Mouse (Mus musculus): ENCODE measurements around the gene Klhl10.

DNA sequence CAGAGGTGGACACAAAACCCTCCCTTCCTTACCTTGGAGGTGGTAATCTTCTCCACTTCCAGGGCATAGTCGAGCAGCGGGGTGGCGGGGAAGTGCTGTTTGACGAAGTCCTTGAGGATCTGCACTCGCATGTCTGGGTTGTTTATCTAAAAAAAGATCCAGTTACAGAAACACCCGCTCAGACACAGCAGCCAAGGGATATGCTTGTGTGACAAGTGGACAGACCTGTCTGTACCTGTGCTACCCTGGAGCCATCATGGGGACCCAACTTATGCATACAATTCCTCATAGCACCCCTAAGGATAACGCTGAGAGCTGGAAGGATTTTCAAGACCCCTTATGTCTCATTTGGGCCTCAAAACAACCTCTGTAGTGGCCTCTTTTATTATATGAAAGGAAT is 37.4 kb downstream of the Klhl10 start:
- TF ChIP-seq CTCF (IDR thresholded peaks at IDR 0.05) = no peak
- no peak for TF ChIP-seq EP300 (IDR thresholded peaks at IDR 0.05; ENCODE audit: insufficient read depth, low read depth, low read length)

Data from heart, adult 2 months (tissue).